Mouse (Mus musculus) forebrain, embryonic 11.5 days (tissue): ENCODE measurements around the gene Ccser2. TPM values are rescaled to one million over a fixed set of nuclear protein-coding genes. Genes with fewer than 3 reads are reported as not detected.
A peak's percentile ranks its signal among the peaks of the same experiment; 100 is the strongest.

Experiments used
- ATAC-seq: fragments of 200-750 bp; cut with Nextera tagmentation; replicated peaks from 2 replicates; pipeline ENCODE4 v1.8.0; 2017; ENCODE audit warnings: moderate TSS enrichment; ENCODE audit not compliant: low FRiP score
- DNase-seq: peaks from one replicate; pipeline ENCODE4 v3.0.0-alpha.2; 2017; ENCODE audit warnings: low spot score
- H3K27ac ChIP-seq: fragments of 300-500 bp; sonication (generic); 2 replicates; pipeline ENCODE4 v1.5.1; 2014; ENCODE audit warnings: low read depth, low read length
- H3K27me3 ChIP-seq: fragments of 300-500 bp; sonication (generic); 2 replicates; pipeline ENCODE4 v1.6.1; 2014; ENCODE audit warnings: mild to moderate bottlenecking, low read length, mixed read lengths; ENCODE audit not compliant: control insufficient read depth, insufficient read depth
- H3K36me3 ChIP-seq: fragments of 300-500 bp; sonication (generic); 2 replicates; pipeline ENCODE4 v1.6.1; 2014; ENCODE audit warnings: mild to moderate bottlenecking, low read length, moderate library complexity, mixed read lengths; ENCODE audit not compliant: control insufficient read depth, insufficient read depth
- H3K4me1 ChIP-seq: fragments of 300-500 bp; sonication (generic); replicated peaks from 2 replicates; pipeline ENCODE4 v1.6.1; 2014; ENCODE audit warnings: low read length, mixed read lengths; ENCODE audit not compliant: control insufficient read depth, insufficient read depth
- H3K4me2 ChIP-seq: fragments of 300-500 bp; sonication (generic); 2 replicates; pipeline ENCODE4 v1.6.1; 2014; ENCODE audit warnings: low read depth, mild to moderate bottlenecking, low read length, moderate library complexity, mixed read lengths; ENCODE audit not compliant: severe bottlenecking
- H3K4me3 ChIP-seq: fragments of 300-500 bp; sonication (generic); 2 replicates; pipeline ENCODE4 v1.5.1; 2014; ENCODE audit warnings: low read depth, low read length
- H3K9ac ChIP-seq: fragments of 300-500 bp; sonication (generic); 2 replicates; pipeline ENCODE4 v1.6.1; 2014; ENCODE audit warnings: low read length
- H3K9me3 ChIP-seq: fragments of 300-500 bp; sonication (generic); 2 replicates; pipeline ENCODE4 v1.6.1; 2016; ENCODE audit warnings: low read length, mixed read lengths; ENCODE audit not compliant: control insufficient read depth
- WGBS: fragments of 180-500 bp; shearing (Covaris S2); extraction: QIAGEN DNeasy Blood & Tissue Kit; methylation state at CpG from one replicate; pipeline ENCODE4 v1.1.7; 2014; 5-methylcytosine and 5-hydroxymethylcytosine counted together
- polyA plus RNA-seq: library from polyadenylated mRNA; unstranded; fragments of >200 nt; fragmentation: Nextera tagmentation; extraction: Ambion mirVana; gene quantifications from 2 replicates; pipeline ENCODE4 v1.2.1, GENCODE M21; 2014

Ccser2 gene
- polyA plus RNA-seq, 1 experiment from 2014 or later = 30.2 TPM

DNA sequence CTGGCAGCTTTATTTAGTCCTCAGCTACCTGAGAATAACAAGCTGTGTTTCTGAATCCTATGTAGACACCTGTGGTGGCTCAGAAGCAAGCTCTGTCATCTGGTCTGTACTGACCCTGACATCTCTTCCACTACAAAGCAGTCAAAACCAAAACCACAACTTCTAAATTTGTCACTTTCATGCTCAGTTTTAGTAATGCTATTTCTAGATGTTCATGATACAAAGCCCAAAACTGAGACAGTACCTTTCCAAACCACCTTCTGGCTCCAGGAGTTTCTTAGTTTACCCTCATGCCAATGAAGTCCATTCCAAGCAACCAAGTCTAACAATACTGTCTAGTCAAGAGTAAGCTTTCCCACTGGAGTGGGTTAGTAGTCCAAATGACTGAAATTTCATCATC, 36.5 kb downstream of the Ccser2 start:
- DNase-seq (no peak), ATAC-seq (no peak)
- Histone ChIP-seq H3K36me3 (no peaks in the 10 kb centered on the region; the same call in 1 of the 2 replicates), H3K9me3 (no peaks in the 10 kb centered on the region), H3K4me1 (no peaks in the 10 kb centered on the region), H3K4me2 (no peak overlapping the region), H3K27me3 (no peaks in the 10 kb centered on the region), H3K27ac (no peak overlapping the region), H3K4me3 (no peak overlapping the region), H3K9ac (no peak overlapping the region)

- 88% methylated on average over 3 of the region's 3 CpGs for WGBS
- Histone ChIP-seq H3K4me3 (no peak overlapping the region), H3K4me2 (no peak overlapping the region), H3K36me3 (no peaks in the 10 kb centered on the region), H3K27me3 (no peaks in the 10 kb centered on the region), H3K4me1 (no peaks in the 10 kb centered on the region), H3K9me3 (no peaks in the 10 kb centered on the region), H3K27ac (no peak overlapping the region), H3K9ac (no peak overlapping the region)
- DNase-seq (no peak), ATAC-seq (no peak)
Measured at GRCm38 (mm10) chr14:36923383-36923782, 45.2 kb downstream of the Ccser2 start.

GRCm38 (mm10) chr14:36921346-36922049, 47.1 kb downstream of the Ccser2 start:
- Histone ChIP-seq H3K4me3 (no peak overlapping the region), H3K4me1 (no peaks in the 10 kb centered on the region), H3K36me3 (no peaks in the 10 kb centered on the region), H3K9ac (no peak overlapping the region), H3K4me2 (no peak overlapping the region), H3K27ac (no peak overlapping the region), H3K9me3 (no peaks in the 10 kb centered on the region), H3K27me3 (no peaks in the 10 kb centered on the region)
- no peak for ATAC-seq
- WGBS = 89% methylated on average over 5 of the region's 5 CpGs
- DNase-seq = no peak

DNA sequence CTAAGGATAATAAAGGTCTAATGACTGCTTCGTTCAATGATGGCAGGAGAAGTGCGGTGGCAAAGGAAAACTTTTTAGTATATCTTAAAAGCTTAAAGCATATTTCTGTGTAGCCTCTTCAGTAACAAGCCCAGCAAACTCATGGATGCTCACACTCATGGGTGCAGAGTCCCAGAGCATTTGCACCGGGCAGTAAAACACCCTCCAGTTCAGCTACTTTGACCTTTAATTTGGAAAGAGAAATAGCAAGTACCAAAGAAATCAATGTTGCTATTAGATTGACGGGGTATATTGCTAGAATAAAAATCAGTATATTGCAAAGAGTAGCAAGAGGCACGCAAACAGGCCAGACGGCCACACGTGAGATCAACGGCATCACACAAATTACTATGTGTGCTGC, 48.7 kb downstream of the Ccser2 start:
- 92% methylated on average over 8 of the region's 8 CpGs for WGBS
- no peak overlapping the region for H3K4me3 ChIP-seq
- H3K27me3 ChIP-seq = no peaks in the 10 kb centered on the region
- no peak overlapping the region for H3K4me2 ChIP-seq
- no peaks in the 10 kb centered on the region for H3K36me3 ChIP-seq
- H3K27ac ChIP-seq = no peak overlapping the region
- no peak overlapping the region for H3K9ac ChIP-seq
- no peaks in the 10 kb centered on the region for H3K4me1 ChIP-seq
- no peaks in the 10 kb centered on the region for H3K9me3 ChIP-seq
- DNase-seq = no peak
- ATAC-seq = no peak

- Histone ChIP-seq H3K4me1 (no peaks in the 10 kb centered on the region), H3K27ac (peak overlapping the region; percentile 25; the same call in 1 of the 2 replicates), H3K27me3 (no peaks in the 10 kb centered on the region), H3K4me2 (no peak overlapping the region), H3K9me3 (no peaks in the 10 kb centered on the region), H3K36me3 (no peaks in the 10 kb centered on the region), H3K4me3 (no peak overlapping the region), H3K9ac (no peak overlapping the region)
- WGBS = 70% methylated on average over 13 of the region's 13 CpGs
- DNase-seq (peak; percentile 55), ATAC-seq (no peak)
Measured at GRCm38 (mm10) chr14:36919146-36919545, 49.4 kb downstream of the Ccser2 start.

GRCm38 (mm10) chr14:36915203-36915602, 53.4 kb downstream of the Ccser2 start:
- 97% methylated on average over 6 of the region's 6 CpGs for WGBS
- Histone ChIP-seq H3K4me3 (no peak overlapping the region), H3K4me1 (no peaks in the 10 kb centered on the region; the same call in 1 of the 2 replicates), H3K4me2 (no peak overlapping the region), H3K27ac (no peak overlapping the region), H3K27me3 (no peaks in the 10 kb centered on the region), H3K36me3 (no peaks in the 10 kb centered on the region), H3K9me3 (no peaks in the 10 kb centered on the region), H3K9ac (no peak overlapping the region)
- ATAC-seq (no peak), DNase-seq (no peak)

DNA sequence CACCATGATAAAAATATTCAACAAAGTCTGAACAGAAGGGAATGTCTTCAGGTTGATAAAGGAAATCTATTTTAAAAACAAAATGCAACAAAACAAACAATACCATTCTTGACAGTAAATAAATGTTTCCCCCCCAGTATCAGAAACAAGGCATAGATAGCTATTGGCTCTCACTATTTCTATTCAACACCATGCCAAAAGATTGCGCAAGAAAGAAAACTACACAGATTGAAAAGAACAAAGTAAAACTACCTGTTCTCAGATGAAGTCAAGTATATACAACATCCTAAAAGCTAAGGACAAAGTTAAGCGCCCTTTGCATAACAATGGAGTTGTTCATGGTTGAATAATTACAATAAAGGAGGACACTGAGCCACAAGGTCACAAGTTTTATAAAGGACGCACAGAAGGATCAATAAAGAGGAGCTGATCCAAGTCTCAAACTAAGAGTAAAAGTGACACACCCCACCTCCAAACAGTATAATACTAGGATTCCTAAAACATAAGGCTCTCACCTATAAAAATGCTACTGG, 54.0 kb downstream of the Ccser2 start:
- no peaks in the 10 kb centered on the region; the same call in 1 of the 2 replicates for H3K4me1 ChIP-seq
- no peak for ATAC-seq
- no peak overlapping the region for H3K4me3 ChIP-seq
- no peaks in the 10 kb centered on the region for H3K36me3 ChIP-seq
- 68% methylated on average over 3 of the region's 3 CpGs for WGBS
- no peak overlapping the region for H3K4me2 ChIP-seq
- H3K9ac ChIP-seq = no peak overlapping the region
- H3K27me3 ChIP-seq = no peaks in the 10 kb centered on the region
- no peak for DNase-seq
- no peak overlapping the region for H3K27ac ChIP-seq
- no peaks in the 10 kb centered on the region for H3K9me3 ChIP-seq

GRCm38 (mm10) chr14:36911738-36912137, 56.8 kb downstream of the Ccser2 start:
- H3K4me3 ChIP-seq = no peak overlapping the region
- H3K9me3 ChIP-seq = no peaks in the 10 kb centered on the region
- no peaks in the 10 kb centered on the region for H3K27me3 ChIP-seq
- no peak overlapping the region for H3K27ac ChIP-seq
- no peaks in the 10 kb centered on the region for H3K36me3 ChIP-seq
- no peak overlapping the region for H3K4me2 ChIP-seq
- no peak overlapping the region for H3K9ac ChIP-seq
- DNase-seq = no peak
- no peak for ATAC-seq
- 58% methylated on average over 6 of the region's 6 CpGs for WGBS
- H3K4me1 ChIP-seq = no peaks in the 10 kb centered on the region; the same call in 1 of the 2 replicates
